Mouse (Mus musculus) small intestine, adult 2 months (tissue): ENCODE results near the gene Gstp2.

ENCODE experiments used
- CTCF ChIP-seq: fragments of 200-500 bp; IDR thresholded peaks from 2 replicates; pipeline ENCODE4 v1.5.1; 2012; ENCODE audit warnings: low read depth, mild to moderate bottlenecking, control low read depth, inconsistent platforms, low read length, moderate library complexity, mixed read lengths; ENCODE audit not compliant: insufficient replicate concordance, insufficient read length; ENCODE audit errors: extremely low read depth
- POLR2A ChIP-seq: fragments of 200-500 bp; IDR thresholded peaks from 2 replicates; pipeline ENCODE4 v1.6.1; 2012; ENCODE audit warnings: low read depth, mild to moderate bottlenecking, control low read depth, inconsistent platforms, low read length, moderate library complexity

- no peak for TF ChIP-seq CTCF
- TF ChIP-seq POLR2A, result no peak
These were observed 50.3 kb downstream of the Gstp2 start for GRCm38 (mm10) chr19:3995505-3995904.
